Comparison of ENCODE assay signal across 9 mouse cellular contexts in the genomic region with DNA sequence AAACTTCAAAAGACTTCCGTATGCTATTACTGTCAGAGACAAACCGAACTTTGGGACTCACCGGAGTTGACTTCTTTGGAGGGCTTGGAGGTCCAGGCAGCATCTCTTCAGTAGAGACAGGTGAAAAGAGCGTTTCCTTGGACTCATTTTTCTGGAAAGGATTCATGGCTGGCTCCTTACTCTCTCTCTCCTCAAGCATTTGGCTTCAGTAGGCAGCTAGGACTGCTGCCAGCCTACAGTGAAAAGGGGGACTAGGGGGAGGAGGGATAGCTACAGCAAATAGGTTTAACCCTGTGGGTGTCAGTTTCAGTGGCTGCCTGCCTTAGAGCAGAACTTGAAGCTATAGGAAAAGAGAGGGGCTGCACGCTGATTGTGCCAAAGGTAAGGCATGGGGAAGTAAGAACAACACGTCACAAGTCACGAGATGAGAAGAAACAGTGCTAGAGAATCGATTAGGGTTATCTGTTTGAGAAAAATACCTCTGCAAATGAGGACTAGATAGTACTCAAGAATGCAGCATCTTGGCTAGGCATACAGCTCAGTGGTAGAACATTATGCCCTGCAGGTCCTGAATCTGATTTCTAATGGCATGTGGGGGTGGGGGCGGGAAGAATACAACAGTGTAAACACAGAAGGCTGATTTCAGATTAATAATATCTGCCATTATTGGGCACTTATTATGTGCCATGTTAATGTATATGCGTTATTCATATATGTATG. TPM values are rescaled to one million over a fixed set of nuclear protein-coding genes. Genes with fewer than 3 reads are reported as not detected.
DNase-seq lines count a peak whose midpoint lies in the region; TF ChIP-seq lines count a peak whose summit lies in the region.
"Had no signal": no experiment of that assay in that cellular context is flagged by ENCODE, and none has a peak within 500 bp of the region (broad histone marks: within the 10 kb centered on the region; RNA-seq: fewer than 3 reads in every experiment).

Gene Slc15a2 (minus strand): TSS at position 369 of the 720 bp plus-strand sequence.

- no peak for TF ChIP-seq POLR2A in ES-Bruce4 (IDR thresholded peaks at IDR 0.05; ENCODE audit: insufficient read depth, low read length)

- H3K4me1 ChIP-seq in ES-Bruce4 (ENCODE audit: control insufficient read depth, insufficient read depth, low read length): no peaks in the 10 kb centered on the region
- H3K4me1 ChIP-seq: midbrain, embryonic 12.5 days had no signal

- peak; percentile 86 for DNase-seq in cerebellum, postnatal 14 days
- no peak for DNase-seq in cerebellum, adult 8-10 months
- no peak for DNase-seq in gonadal fat pad, adult 2 months (ENCODE audit: low read depth)
- peak; percentile 49 to 53 for DNase-seq in kidney, postnatal 36 days
- DNase-seq in lung, postnatal 4 days: peak; percentile 16 to 32
- no peak for DNase-seq in urinary bladder, postnatal 10 days (ENCODE audit: low spot score)
- DNase-seq in gastrocnemius, postnatal 4 days (ENCODE audit: low spot score in 2 of 2): no peak

- H3K9ac ChIP-seq in ES-Bruce4 (ENCODE audit: low read depth, poor library complexity, severe bottlenecking): no peak within 1 kb of the TSS
- H3K9ac ChIP-seq: midbrain, embryonic 12.5 days had no signal

- H3K4me3 ChIP-seq in ES-Bruce4 (ENCODE audit: low read depth, low read length): no peak within 1 kb of the TSS
- H3K4me3 ChIP-seq: midbrain, embryonic 12.5 days had no signal

- no peaks in the 10 kb centered on the region for H3K9me3 ChIP-seq in ES-Bruce4 (replicated peaks; ENCODE audit: control insufficient read depth, insufficient read depth, low read length, poor library complexity, severe bottlenecking)
- H3K9me3 ChIP-seq: midbrain, embryonic 12.5 days had no signal

- H3K27me3 ChIP-seq in ES-Bruce4 (ENCODE audit: control insufficient read depth, insufficient read depth, low read length, poor library complexity, severe bottlenecking): no peaks in the 10 kb centered on the region
- H3K27me3 ChIP-seq: midbrain, embryonic 12.5 days had no signal

- no peak within 1 kb of the TSS for H3K27ac ChIP-seq in ES-Bruce4 (ENCODE audit: insufficient read depth, low read length)
- H3K27ac ChIP-seq: midbrain, embryonic 12.5 days had no signal

- no peaks in the 10 kb centered on the region for H3K36me3 ChIP-seq in ES-Bruce4 (ENCODE audit: control insufficient read depth, insufficient read depth, low read length, poor library complexity, severe bottlenecking)
- H3K36me3 ChIP-seq: midbrain, embryonic 12.5 days had no signal

- TF ChIP-seq CTCF in ES-Bruce4 (IDR thresholded peaks at IDR 0.05; ENCODE audit: low read depth, low read length): no peak

- no peak for TF ChIP-seq EP300 in ES-Bruce4 (IDR thresholded peaks at IDR 0.05; ENCODE audit: insufficient read depth, low read depth, low read length)

RNA-seq across cellular contexts. Expression of gene Slc15a2, which starts in this region (rescaled TPM):
- polyA plus RNA-seq in ES-Bruce4 (2011; ENCODE audit: insufficient read depth, insufficient read length, low read depth, missing spikeins): 29.0 and 30.8 TPM in 2 replicates
- polyA plus RNA-seq in gonadal fat pad, adult 2 months (2012; rRNA removed): 21.4 and 31.2 TPM in 2 replicates
- 1 to 10 TPM; 1.2 to 2.0 TPM for total RNA-seq in gastrocnemius, postnatal 4 days (2021)

Comparison
In these comparisons a context has a peak if more than half of its experiments do, and no peak if none do; other contexts are left out.
1. DNase-seq: peak in cerebellum, postnatal 14 days (2 of 2), kidney, postnatal 36 days (2 of 2) and lung, postnatal 4 days (2 of 2); none in cerebellum, adult 8-10 months (single experiment), gonadal fat pad, adult 2 months (single experiment), urinary bladder, postnatal 10 days (single experiment) and gastrocnemius, postnatal 4 days (0 of 2).